Mouse (Mus musculus) kidney, adult 2 months (tissue): Measurements from ENCODE around the gene Arpc3. TPM values are rescaled to one million over a fixed set of nuclear protein-coding genes. Genes with fewer than 3 reads are reported as not detected.

ENCODE experiments used
- DNase-seq: peaks from one replicate; pipeline ENCODE4 v3.0.0; 2021
- H3K27ac ChIP-seq: fragments of 200-500 bp; 2 replicates; pipeline ENCODE4 v1.5.1; 2012; ENCODE audit warnings: low read depth, low read length, control low read depth, inconsistent platforms; ENCODE audit not compliant: insufficient read depth
- H3K27me3 ChIP-seq: fragments of 200-500 bp; replicated peaks from 2 replicates; pipeline ENCODE4 v1.6.1; 2012; ENCODE audit warnings: mild to moderate bottlenecking, moderate library complexity, low read length, inconsistent platforms; ENCODE audit not compliant: control insufficient read depth, insufficient read depth
- H3K36me3 ChIP-seq: fragments of 200-500 bp; 2 replicates; pipeline ENCODE4 v1.6.1; 2012; ENCODE audit warnings: mild to moderate bottlenecking, moderate library complexity, low read length, inconsistent platforms; ENCODE audit not compliant: control insufficient read depth, insufficient read depth
- H3K4me1 ChIP-seq: fragments of 200-500 bp; 2 replicates; pipeline ENCODE4 v1.6.1; 2011; ENCODE audit warnings: low read length; ENCODE audit not compliant: control insufficient read depth, insufficient read depth
- H3K4me3 ChIP-seq: fragments of 200-500 bp; 2 replicates; pipeline ENCODE4 v1.5.1; 2011; ENCODE audit warnings: mild to moderate bottlenecking, low read depth, low read length, control low read depth; ENCODE audit not compliant: insufficient read depth
- CTCF ChIP-seq: fragments of 200-500 bp; conservative IDR thresholded peaks from 2 replicates; pipeline ENCODE4 v1.5.1; 2011; ENCODE audit warnings: low read depth, mild to moderate bottlenecking, control low read depth, low read length, moderate library complexity, mixed read lengths; ENCODE audit not compliant: insufficient read depth, insufficient read length
- POLR2A ChIP-seq: fragments of 200-500 bp; IDR thresholded peaks from one replicate; pipeline ENCODE4 v1.6.1; 2011; ENCODE audit warnings: low read depth, low read length, control low read depth
- WGBS: fragments of 180-500 bp; shearing (Covaris S2); methylation state at CpG from one replicate; pipeline ENCODE4 v1.1.7; 2018; 5-methylcytosine and 5-hydroxymethylcytosine counted together
- polyA plus RNA-seq: library from polyadenylated mRNA; depleted of rRNA; stranded (reverse); fragments of >200 nt; gene quantifications from 2 replicates; pipeline ENCODE4 v1.2.3, GENCODE M21; 2012

Arpc3 gene
- polyA plus RNA-seq, 1 experiment = 195 TPM

- no peaks in the 10 kb centered on the region for H3K27me3 ChIP-seq
- no peak overlapping the region for H3K4me3 ChIP-seq
- TF ChIP-seq CTCF (no peak), POLR2A (no peak)
- H3K4me1 ChIP-seq = peaks cover 8% of the 10 kb centered on the region
- no peak overlapping the region for H3K27ac ChIP-seq
- DNase-seq = no peak
- no peaks in the 10 kb centered on the region for H3K36me3 ChIP-seq
These were observed 1.0 kb upstream of the Arpc3 start for GRCm38 (mm10) chr5:122390671-122391070.

DNA sequence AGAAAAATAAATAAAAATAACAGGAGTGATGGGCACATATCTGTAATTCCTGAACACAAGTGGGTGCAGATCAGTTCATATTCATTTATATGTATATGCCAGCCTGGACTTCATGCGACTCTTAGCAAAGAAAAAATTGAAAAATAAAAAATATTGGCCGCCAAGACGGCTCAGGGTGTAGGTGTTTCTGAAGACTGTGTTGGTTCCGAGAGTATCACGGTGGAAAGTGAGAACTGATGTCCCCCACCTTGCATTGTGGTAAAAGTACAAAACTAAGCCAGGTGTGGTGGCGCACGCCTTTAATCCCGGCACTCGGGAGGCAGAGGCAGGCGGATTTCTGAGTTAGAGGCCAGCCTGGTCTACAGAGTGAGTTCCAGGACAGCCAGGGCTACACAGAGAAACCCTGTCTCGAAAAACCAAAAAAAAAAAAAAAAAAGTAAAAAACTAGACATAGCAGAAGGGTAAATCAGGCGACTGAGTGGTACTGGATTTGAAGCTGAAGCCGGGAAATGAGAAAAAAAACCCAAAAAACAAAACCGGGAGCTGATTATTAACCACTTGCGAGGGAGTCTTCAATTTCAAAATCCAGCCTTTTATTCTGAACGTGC, 396 bp upstream of the Arpc3 start:
- DNase-seq = no peak
- Histone ChIP-seq H3K4me1 (peaks cover 8% of the 10 kb centered on the region), H3K27ac (no peak overlapping the region), H3K27me3 (no peaks in the 10 kb centered on the region), H3K4me3 (no peak overlapping the region), H3K36me3 (no peaks in the 10 kb centered on the region)
- 50% methylated on average over 16 of the region's 16 CpGs for WGBS
- TF ChIP-seq CTCF = no peak
- no peak for TF ChIP-seq POLR2A

- TF ChIP-seq CTCF = no peak
- no peak for TF ChIP-seq POLR2A
- Histone ChIP-seq H3K4me3 (peak overlapping the region; percentile 98), H3K36me3 (no peaks in the 10 kb centered on the region), H3K27me3 (no peaks in the 10 kb centered on the region), H3K27ac (peak overlapping the region; percentile 84), H3K4me1 (peaks cover 8% of the 10 kb centered on the region)
- 7% methylated on average over 19 of the region's 19 CpGs for WGBS
- peak; percentile 37 for DNase-seq
These were observed 738 bp downstream of the Arpc3 start for GRCm38 (mm10) chr5:122392227-122393004.

DNA sequence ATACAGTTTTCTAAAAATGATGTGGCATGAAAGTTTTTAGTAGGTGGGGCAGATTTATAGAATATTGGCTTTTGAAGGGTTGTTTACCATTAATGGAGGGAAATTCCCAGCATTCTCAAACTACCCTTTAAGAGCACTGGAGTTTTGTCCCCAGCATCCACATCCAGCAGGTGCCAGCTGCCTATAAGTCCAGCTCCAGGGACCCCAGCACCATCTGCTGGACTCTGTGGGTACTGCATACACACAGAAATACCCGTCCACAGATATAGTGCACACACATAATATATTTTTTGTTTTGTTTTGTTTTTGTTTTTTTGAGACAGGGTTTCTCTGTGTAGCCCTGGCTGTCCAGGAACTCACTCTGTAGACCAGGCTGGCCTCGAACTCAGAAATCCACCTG, 2.2 kb downstream of the Arpc3 start:
- Histone ChIP-seq H3K4me1 (peaks cover 8% of the 10 kb centered on the region), H3K4me3 (no peak overlapping the region), H3K27me3 (no peaks in the 10 kb centered on the region), H3K27ac (no peak overlapping the region), H3K36me3 (no peaks in the 10 kb centered on the region; the same call in 1 of the 2 replicates)
- DNase-seq = peak; percentile 80
- no peak for TF ChIP-seq POLR2A
- TF ChIP-seq CTCF = peak; percentile 81
- 37% methylated on average over 2 of the region's 2 CpGs for WGBS

DNA sequence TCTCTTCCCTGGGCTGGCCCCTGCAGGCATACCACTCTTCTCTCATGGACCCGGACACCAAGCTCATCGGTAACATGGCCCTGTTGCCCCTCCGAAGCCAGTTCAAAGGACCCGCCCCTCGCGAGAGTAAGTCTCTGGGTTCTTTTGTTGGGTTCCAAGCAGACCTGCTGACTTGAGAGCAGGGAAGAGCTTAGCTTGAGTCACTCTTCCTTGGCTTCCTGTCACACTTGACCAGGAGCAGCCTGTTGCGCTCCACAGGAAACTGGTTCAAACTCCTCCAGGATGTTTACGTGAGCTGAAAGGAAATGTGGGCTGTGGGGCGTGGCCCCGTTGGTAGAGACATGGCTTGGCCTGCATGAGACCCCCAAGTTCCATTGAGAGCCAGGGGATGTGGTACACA, 5.1 kb downstream of the Arpc3 start:
- no peaks in the 10 kb centered on the region for H3K27me3 ChIP-seq
- 67% methylated on average over 10 of the region's 10 CpGs for WGBS
- H3K4me1 ChIP-seq = peaks cover 11% of the 10 kb centered on the region
- H3K36me3 ChIP-seq = no peaks in the 10 kb centered on the region; the same call in 1 of the 2 replicates
- H3K4me3 ChIP-seq = peak overlapping the region; percentile 23; the same call in 1 of the 2 replicates
- peak; percentile 83 for DNase-seq
- peak overlapping the region; percentile 86 for H3K27ac ChIP-seq
- TF ChIP-seq CTCF = no peak
- TF ChIP-seq POLR2A = no peak

GRCm38 (mm10) chr5:122397495-122397894, 5.8 kb downstream of the Arpc3 start:
- TF ChIP-seq POLR2A (no peak), CTCF (no peak)
- no peaks in the 10 kb centered on the region; the same call in 1 of the 2 replicates for H3K36me3 ChIP-seq
- no peak overlapping the region for H3K4me3 ChIP-seq
- DNase-seq = no peak
- H3K4me1 ChIP-seq = peaks cover 15% of the 10 kb centered on the region
- H3K27ac ChIP-seq = peak overlapping the region; percentile 74
- H3K27me3 ChIP-seq = no peaks in the 10 kb centered on the region
- 83% methylated on average over 8 of the region's 8 CpGs for WGBS

DNA sequence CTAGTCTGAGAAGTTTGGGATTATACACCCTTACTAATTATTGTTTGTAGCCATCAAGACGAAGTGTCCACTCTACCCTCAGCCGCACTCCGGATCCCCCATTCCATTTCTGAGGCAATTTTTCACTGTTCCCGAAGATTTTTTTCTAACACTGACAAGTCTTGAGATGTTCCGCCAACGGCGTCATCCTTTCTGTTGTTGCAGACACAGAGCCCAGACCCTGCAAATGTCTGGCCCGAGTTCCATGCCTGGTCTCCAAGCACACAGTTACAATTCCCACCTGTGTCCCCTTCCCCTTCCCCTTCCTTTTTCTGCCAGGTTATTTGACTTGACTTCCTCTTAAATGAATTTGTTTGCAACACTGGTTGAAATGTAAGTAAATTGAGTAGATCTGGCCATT, 8.2 kb downstream of the Arpc3 start:
- TF ChIP-seq POLR2A (no peak), CTCF (no peak)
- 70% methylated on average over 8 of the region's 8 CpGs for WGBS
- Histone ChIP-seq H3K27me3 (no peaks in the 10 kb centered on the region), H3K4me1 (peaks cover 13% of the 10 kb centered on the region; the same call in 1 of the 2 replicates), H3K27ac (no peak overlapping the region; the same call in 1 of the 2 replicates), H3K36me3 (no peaks in the 10 kb centered on the region; the same call in 1 of the 2 replicates), H3K4me3 (no peak overlapping the region)
- no peak for DNase-seq
